Mouse (Mus musculus): ENCODE measurements around the gene Socs4.

Socs4 gene

GRCm38 (mm10) chr14:47276637-47277393 lies at the start of gene Socs4, which contains the start of gene Wdhd1:
Gene Socs4 (plus strand): TSS chr14:47276931.
Gene Wdhd1 (minus strand): TSS chr14:47276857.
- DNase-seq (ENCODE audit: low spot score in 2 of 2), result peak; percentile 94 to 98

- DNase-seq (ENCODE audit: low spot score in 2 of 2), result no peak
Measured at GRCm38 (mm10) chr14:47229796-47230376, 46.8 kb upstream of the Socs4 start.

GRCm38 (mm10) chr14:47233602-47234001 lies 43.1 kb upstream of the Socs4 start:
- peak; percentile 51 to 68 for DNase-seq (ENCODE audit: low spot score in 2 of 2)

GRCm38 (mm10) chr14:47234032-47234431 lies 42.7 kb upstream of the Socs4 start:
- no peak for DNase-seq (ENCODE audit: low spot score in 2 of 2)

- DNase-seq (ENCODE audit: low spot score in 2 of 2), result no peak
Measured at GRCm38 (mm10) chr14:47234526-47235250, 42.0 kb upstream of the Socs4 start.

- no peak for DNase-seq (ENCODE audit: low spot score in 2 of 2)
Measured at GRCm38 (mm10) chr14:47236491-47236890, 40.2 kb upstream of the Socs4 start.

GRCm38 (mm10) chr14:47237286-47237685 lies 39.4 kb upstream of the Socs4 start:
- DNase-seq (ENCODE audit: low spot score in 2 of 2), result no peak

GRCm38 (mm10) chr14:47240600-47240999 lies 36.1 kb upstream of the Socs4 start:
- peak; percentile 61 to 65 for DNase-seq (ENCODE audit: low spot score in 2 of 2)

- DNase-seq (ENCODE audit: low spot score in 2 of 2), result no peak
Measured at GRCm38 (mm10) chr14:47241046-47241445, 35.7 kb upstream of the Socs4 start.

GRCm38 (mm10) chr14:47242753-47243152 lies 34.0 kb upstream of the Socs4 start:
- DNase-seq (ENCODE audit: low spot score in 2 of 2), result no peak

- DNase-seq (ENCODE audit: low spot score in 2 of 2), result no peak
Measured at GRCm38 (mm10) chr14:47249839-47250238, 26.9 kb upstream of the Socs4 start.

- DNase-seq (ENCODE audit: low spot score in 2 of 2), result no peak
Measured at GRCm38 (mm10) chr14:47264866-47265265, 11.9 kb upstream of the Socs4 start.

- DNase-seq (ENCODE audit: low spot score in 2 of 2), result no peak
Measured at GRCm38 (mm10) chr14:47265829-47266228, 10.9 kb upstream of the Socs4 start.

GRCm38 (mm10) chr14:47269056-47269455 lies 7.7 kb upstream of the Socs4 start:
- DNase-seq (ENCODE audit: low spot score in 2 of 2), result no peak

- no peak for DNase-seq (ENCODE audit: low spot score in 2 of 2)
Measured at GRCm38 (mm10) chr14:47269706-47270105, 7.0 kb upstream of the Socs4 start.

GRCm38 (mm10) chr14:47273751-47274150 lies 3.0 kb upstream of the Socs4 start:
- DNase-seq (ENCODE audit: low spot score in 2 of 2), result no peak

- peak in 1 of 2 experiments; percentile 19 for DNase-seq (ENCODE audit: low spot score in 2 of 2)
Measured at GRCm38 (mm10) chr14:47275417-47275816, 1.3 kb upstream of the Socs4 start.

- peak; percentile 25 to 68 for DNase-seq (ENCODE audit: low spot score in 2 of 2)
Measured at GRCm38 (mm10) chr14:47276036-47276603, 611 bp upstream of the Socs4 start.

GRCm38 (mm10) chr14:47279058-47279457 lies 2.3 kb downstream of the Socs4 start:
- DNase-seq (ENCODE audit: low spot score in 2 of 2), result no peak

GRCm38 (mm10) chr14:47281535-47281934 lies 4.8 kb downstream of the Socs4 start:
- DNase-seq (ENCODE audit: low spot score in 2 of 2), result no peak

GRCm38 (mm10) chr14:47283568-47283967 lies 6.8 kb downstream of the Socs4 start:
- no peak for DNase-seq (ENCODE audit: low spot score in 2 of 2)

- DNase-seq (ENCODE audit: low spot score in 2 of 2), result no peak
Measured at GRCm38 (mm10) chr14:47285271-47285670, 8.5 kb downstream of the Socs4 start.
